Mouse (Mus musculus) kidney, adult 9 months (tissue): ENCODE data around the gene Celf2.

ENCODE experiments used
- DNase-seq: peaks from one replicate; pipeline ENCODE4 v3.0.0; 2022

Gene Celf2

GRCm38 (mm10) chr2:6721460-6722401 is 787.6 kb downstream of the Celf2 start:
- no peak for DNase-seq

GRCm38 (mm10) chr2:6720753-6721459 is 788.5 kb downstream of the Celf2 start:
- no peak for DNase-seq

GRCm38 (mm10) chr2:6718864-6719263 is 790.5 kb downstream of the Celf2 start:
- no peak for DNase-seq

- DNase-seq, result no peak
Measured at GRCm38 (mm10) chr2:6717953-6718352, 791.4 kb downstream of the Celf2 start.

GRCm38 (mm10) chr2:6715562-6715961 is 793.8 kb downstream of the Celf2 start:
- DNase-seq, result no peak

- DNase-seq, result no peak
Measured at GRCm38 (mm10) chr2:6713529-6713928, 795.8 kb downstream of the Celf2 start.

- no peak for DNase-seq
Measured at GRCm38 (mm10) chr2:6710687-6711430, 798.5 kb downstream of the Celf2 start.

GRCm38 (mm10) chr2:6707959-6708519 is 801.3 kb downstream of the Celf2 start:
- DNase-seq, result peak; percentile 21

GRCm38 (mm10) chr2:6707276-6707675 is 802.1 kb downstream of the Celf2 start:
- DNase-seq, result no peak

GRCm38 (mm10) chr2:6705929-6706739 is 803.2 kb downstream of the Celf2 start:
- no peak for DNase-seq

- no peak for DNase-seq
Measured at GRCm38 (mm10) chr2:6705475-6705874, 803.9 kb downstream of the Celf2 start.

- no peak for DNase-seq
Measured at GRCm38 (mm10) chr2:6704804-6705203, 804.6 kb downstream of the Celf2 start.

- no peak for DNase-seq
Measured at GRCm38 (mm10) chr2:6704342-6704741, 805.0 kb downstream of the Celf2 start.

- no peak for DNase-seq
Measured at GRCm38 (mm10) chr2:6696326-6696725, 813.0 kb downstream of the Celf2 start.

- DNase-seq, result no peak
Measured at GRCm38 (mm10) chr2:6695353-6695951, 813.9 kb downstream of the Celf2 start.

- DNase-seq, result no peak
Measured at GRCm38 (mm10) chr2:6689689-6690088, 819.7 kb downstream of the Celf2 start.

- no peak for DNase-seq
Measured at GRCm38 (mm10) chr2:6678231-6678630, 831.1 kb downstream of the Celf2 start.

- DNase-seq, result no peak
Measured at GRCm38 (mm10) chr2:6677457-6677856, 831.9 kb downstream of the Celf2 start.

GRCm38 (mm10) chr2:6674401-6674800 is 835.0 kb downstream of the Celf2 start:
- DNase-seq, result no peak

GRCm38 (mm10) chr2:6673418-6673817 is 835.9 kb downstream of the Celf2 start:
- no peak for DNase-seq

GRCm38 (mm10) chr2:6667611-6668010 is 841.8 kb downstream of the Celf2 start:
- DNase-seq, result no peak

- no peak for DNase-seq
Measured at GRCm38 (mm10) chr2:6659834-6660233, 849.5 kb downstream of the Celf2 start.
